Mouse (Mus musculus) adrenal gland, adult 2 months (tissue): ENCODE measurements around the gene Nfu1. TPM values are rescaled to one million over a fixed set of nuclear protein-coding genes. Genes with fewer than 3 reads are reported as not detected.
A peak's percentile ranks its signal among the peaks of the same experiment; 100 is the strongest.

Experiments
- DNase-seq: peaks from one replicate; pipeline ENCODE4 v3.0.0; 2021
- long read RNA-seq: library from polyadenylated mRNA; stranded (forward); transcript quantifications from one replicate; pipeline ENCODE4 v2.0.0, GENCODE M21; 2021
- polyA plus RNA-seq: library from polyadenylated mRNA; depleted of rRNA; stranded (reverse); fragments of >200 nt; gene quantifications from 2 replicates; pipeline ENCODE4 v1.2.3, GENCODE M21; 2012; rRNA removed
- total RNA-seq, 2 experiments: library from RNA; stranded (reverse); gene quantifications; 2 replicates each; pipeline ENCODE4 v1.2.3; 2021

The Nfu1 gene
- total RNA-seq (10 to 100 TPM; 84.3 to 92.5 TPM), polyA plus RNA-seq (57.6 and 66.9 TPM in 2 replicates)
- long read RNA-seq, transcript Nfu1-202 (8 exons, 950 nt) = major isoform, 50 of 69 reads
- long read RNA-seq, partial matches to known transcripts = 0 of 69 reads
- long read RNA-seq, other reads (novel, unspliced or antisense) = 10 of 69 reads

- no peak for DNase-seq
These were observed at the start of gene Nfu1 for GRCm38 (mm10) chr6:87008887-87009286. Gene Nfu1, plus strand, starts transcription at chr6:87009236.

- DNase-seq = no peak
These were observed 44.9 kb upstream of the Nfu1 start for GRCm38 (mm10) chr6:86963987-86964685.

- DNase-seq = no peak
These were observed 41.9 kb upstream of the Nfu1 start for GRCm38 (mm10) chr6:86967166-86967565.

GRCm38 (mm10) chr6:86973956-86974355 is 35.1 kb upstream of the Nfu1 start:
- DNase-seq = peak; percentile 34

GRCm38 (mm10) chr6:86978156-86978908 is 30.7 kb upstream of the Nfu1 start:
- DNase-seq = no peak

GRCm38 (mm10) chr6:86978909-86979265 is 30.1 kb upstream of the Nfu1 start:
- DNase-seq = no peak

GRCm38 (mm10) chr6:86981206-86981605 is 27.8 kb upstream of the Nfu1 start:
- peak; percentile 64 for DNase-seq

- no peak for DNase-seq
These were observed 23.5 kb upstream of the Nfu1 start for GRCm38 (mm10) chr6:86985314-86986106.

- DNase-seq = peak; percentile 77
These were observed 19.5 kb upstream of the Nfu1 start for GRCm38 (mm10) chr6:86989576-86989975.

- no peak for DNase-seq
These were observed 18.0 kb upstream of the Nfu1 start for GRCm38 (mm10) chr6:86991041-86991440.

- DNase-seq = no peak
These were observed 16.7 kb upstream of the Nfu1 start for GRCm38 (mm10) chr6:86992349-86992748.

GRCm38 (mm10) chr6:86994254-86994653 is 14.8 kb upstream of the Nfu1 start:
- no peak for DNase-seq

GRCm38 (mm10) chr6:86996629-86997307 is 12.3 kb upstream of the Nfu1 start:
- DNase-seq = no peak

GRCm38 (mm10) chr6:86997360-86997759 is 11.7 kb upstream of the Nfu1 start:
- DNase-seq = no peak

- DNase-seq = no peak
These were observed 7.0 kb upstream of the Nfu1 start for GRCm38 (mm10) chr6:87001995-87002394.

- peak; percentile 84 for DNase-seq
These were observed 6.4 kb upstream of the Nfu1 start for GRCm38 (mm10) chr6:87002521-87003055.

GRCm38 (mm10) chr6:87004099-87004498 is 4.9 kb upstream of the Nfu1 start:
- DNase-seq = no peak

- no peak for DNase-seq
These were observed 3.5 kb upstream of the Nfu1 start for GRCm38 (mm10) chr6:87005577-87005976.

- peak; percentile 96 for DNase-seq
These were observed 774 bp downstream of the Nfu1 start for GRCm38 (mm10) chr6:87009692-87010328.

GRCm38 (mm10) chr6:87016916-87017315 is 7.9 kb downstream of the Nfu1 start:
- DNase-seq = no peak

- DNase-seq = no peak
These were observed 9.8 kb downstream of the Nfu1 start for GRCm38 (mm10) chr6:87018874-87019273.
